Mouse (Mus musculus) small intestine, adult 2 months (tissue): Measurements from ENCODE around the gene Ift57. TPM values are rescaled to one million over a fixed set of nuclear protein-coding genes. Genes with fewer than 3 reads are reported as not detected.

Experiments
- H3K27ac ChIP-seq: fragments of 200-500 bp; 2 replicates; pipeline ENCODE4 v1.5.1; 2012; ENCODE audit warnings: low read depth, low read length, control low read depth, inconsistent platforms; ENCODE audit not compliant: insufficient read depth
- H3K27me3 ChIP-seq: fragments of 200-500 bp; 2 replicates; pipeline ENCODE4 v1.6.1; 2012; ENCODE audit warnings: mild to moderate bottlenecking, moderate library complexity, low read length, inconsistent platforms; ENCODE audit not compliant: control insufficient read depth, insufficient read depth
- H3K36me3 ChIP-seq: fragments of 200-500 bp; 2 replicates; pipeline ENCODE4 v1.6.1; 2012; ENCODE audit warnings: mild to moderate bottlenecking, low read length, control low read depth, inconsistent platforms; ENCODE audit not compliant: control insufficient read depth, insufficient read depth
- H3K4me1 ChIP-seq: fragments of 200-500 bp; 2 replicates; pipeline ENCODE4 v1.6.1; 2012; ENCODE audit warnings: low read length, inconsistent platforms, mixed read lengths; ENCODE audit not compliant: control insufficient read depth, insufficient read depth, insufficient read length
- H3K4me3 ChIP-seq: fragments of 200-500 bp; 2 replicates; pipeline ENCODE4 v1.5.1; 2012; ENCODE audit warnings: low read depth, mild to moderate bottlenecking, control low read depth, inconsistent platforms, low read length, moderate library complexity
- CTCF ChIP-seq: fragments of 200-500 bp; IDR thresholded peaks from 2 replicates; pipeline ENCODE4 v1.5.1; 2012; ENCODE audit warnings: low read depth, mild to moderate bottlenecking, control low read depth, inconsistent platforms, low read length, moderate library complexity, mixed read lengths; ENCODE audit not compliant: insufficient replicate concordance, insufficient read length; ENCODE audit errors: extremely low read depth
- POLR2A ChIP-seq: fragments of 200-500 bp; IDR thresholded peaks from 2 replicates; pipeline ENCODE4 v1.6.1; 2012; ENCODE audit warnings: low read depth, mild to moderate bottlenecking, control low read depth, inconsistent platforms, low read length, moderate library complexity
- WGBS: fragments of 180-500 bp; shearing (Covaris S2); methylation state at CpG from one replicate; pipeline ENCODE4 v1.1.7; 2018; 5-methylcytosine and 5-hydroxymethylcytosine counted together
- polyA plus RNA-seq: library from polyadenylated mRNA; depleted of rRNA; stranded (reverse); fragments of >200 nt; gene quantifications from 2 replicates; pipeline ENCODE4 v1.2.3, GENCODE M21; 2012

Ift57 gene
- polyA plus RNA-seq, 1 experiment: 0.34 TPM

- Histone ChIP-seq H3K4me1 (no peaks in the 10 kb centered on the region), H3K27ac (no peak overlapping the region), H3K4me3 (no peak overlapping the region), H3K27me3 (no peaks in the 10 kb centered on the region), H3K36me3 (no peaks in the 10 kb centered on the region)
- WGBS: 71% methylated on average over 7 of the region's 7 CpGs
- TF ChIP-seq POLR2A (no peak), CTCF (no peak)
Observed at GRCm38 (mm10) chr16:49771609-49772396, 72.8 kb downstream of the Ift57 start.

- H3K4me1 ChIP-seq: no peaks in the 10 kb centered on the region
- no peak overlapping the region for H3K4me3 ChIP-seq
- no peaks in the 10 kb centered on the region for H3K27me3 ChIP-seq
- H3K36me3 ChIP-seq: no peaks in the 10 kb centered on the region
- no peak overlapping the region for H3K27ac ChIP-seq
- 51% methylated on average over 1 of the region's 1 CpGs for whole genome bisulfite sequencing
- no peak for TF ChIP-seq POLR2A
- TF ChIP-seq CTCF: no peak
Observed at GRCm38 (mm10) chr16:49772576-49772975, 73.5 kb downstream of the Ift57 start.

GRCm38 (mm10) chr16:49773068-49773467 is 74.0 kb downstream of the Ift57 start:
- Histone ChIP-seq H3K36me3 (no peaks in the 10 kb centered on the region), H3K27me3 (no peaks in the 10 kb centered on the region), H3K27ac (no peak overlapping the region), H3K4me1 (no peaks in the 10 kb centered on the region), H3K4me3 (no peak overlapping the region)
- WGBS: 79% methylated on average over 1 of the region's 1 CpGs
- TF ChIP-seq CTCF: no peak
- TF ChIP-seq POLR2A: no peak

- WGBS: 72% methylated on average over 18 of the region's 18 CpGs
- TF ChIP-seq CTCF (no peak), POLR2A (no peak)
- Histone ChIP-seq H3K36me3 (no peaks in the 10 kb centered on the region), H3K27ac (no peak overlapping the region), H3K4me1 (no peaks in the 10 kb centered on the region), H3K27me3 (no peaks in the 10 kb centered on the region), H3K4me3 (no peak overlapping the region)
Observed at GRCm38 (mm10) chr16:49774059-49775001, 75.3 kb downstream of the Ift57 start.

GRCm38 (mm10) chr16:49775002-49775966 is 76.3 kb downstream of the Ift57 start:
- no peaks in the 10 kb centered on the region for H3K4me1 ChIP-seq
- TF ChIP-seq POLR2A (no peak), CTCF (no peak)
- no peak overlapping the region for H3K27ac ChIP-seq
- no peaks in the 10 kb centered on the region for H3K36me3 ChIP-seq
- H3K4me3 ChIP-seq: no peak overlapping the region
- 76% methylated on average over 22 of the region's 22 CpGs for WGBS
- no peaks in the 10 kb centered on the region for H3K27me3 ChIP-seq

- H3K36me3 ChIP-seq: no peaks in the 10 kb centered on the region
- H3K4me1 ChIP-seq: no peaks in the 10 kb centered on the region
- no peaks in the 10 kb centered on the region for H3K27me3 ChIP-seq
- H3K4me3 ChIP-seq: no peak overlapping the region
- WGBS: 61% methylated on average over 7 of the region's 7 CpGs
- TF ChIP-seq POLR2A: no peak
- TF ChIP-seq CTCF: no peak
- no peak overlapping the region for H3K27ac ChIP-seq
Observed at GRCm38 (mm10) chr16:49776981-49777380, 77.9 kb downstream of the Ift57 start.
